Mouse (Mus musculus) stomach, embryonic 16.5 days (tissue): ENCODE measurements around the gene Gm16429. TPM values are rescaled to one million over a fixed set of nuclear protein-coding genes. Genes with fewer than 3 reads are reported as not detected.
"Not testable (repeated sequence)": the region's sequence is repeated elsewhere in the genome, so short reads cannot be mapped to it uniquely, and the experiment has no call there.

Source experiments
- ATAC-seq: fragments of 200-750 bp; cut with Nextera tagmentation; 2 replicates; pipeline ENCODE4 v1.8.0; 2017; ENCODE audit warnings: moderate number of reproducible peaks, moderate TSS enrichment; ENCODE audit not compliant: insufficient read depth, low FRiP score
- H3K27ac ChIP-seq: fragments of 300-500 bp; sonication (generic); 2 replicates; pipeline ENCODE4 v1.5.1; 2014; ENCODE audit warnings: low read length
- H3K27me3 ChIP-seq: fragments of 300-500 bp; sonication (generic); 2 replicates; pipeline ENCODE4 v1.6.1; 2014; ENCODE audit warnings: low read length, control low read depth, mixed read lengths; ENCODE audit not compliant: control insufficient read depth, insufficient read depth
- H3K36me3 ChIP-seq: fragments of 300-500 bp; sonication (generic); 2 replicates; pipeline ENCODE4 v1.6.1; 2014; ENCODE audit warnings: low read length; ENCODE audit not compliant: control insufficient read depth, insufficient read depth
- H3K4me1 ChIP-seq: fragments of 300-500 bp; sonication (generic); 2 replicates; pipeline ENCODE4 v1.6.1; 2014; ENCODE audit warnings: low read length, control low read depth, mixed read lengths; ENCODE audit not compliant: control insufficient read depth, insufficient read depth
- H3K4me2 ChIP-seq: fragments of 300-500 bp; sonication (generic); 2 replicates; pipeline ENCODE4 v1.6.1; 2014; ENCODE audit warnings: low read depth, low read length, mixed read lengths
- H3K4me3 ChIP-seq: fragments of 300-500 bp; sonication (generic); replicated peaks from 2 replicates; pipeline ENCODE4 v1.5.1; 2014; ENCODE audit warnings: mild to moderate bottlenecking, low read length
- H3K9ac ChIP-seq: fragments of 300-500 bp; sonication (generic); 2 replicates; pipeline ENCODE4 v1.6.1; 2014; ENCODE audit warnings: low read length
- H3K9me3 ChIP-seq: fragments of 300-500 bp; sonication (generic); replicated peaks from 2 replicates; pipeline ENCODE4 v1.6.1; 2016; ENCODE audit warnings: low read length, control low read depth; ENCODE audit not compliant: control insufficient read depth
- WGBS: fragments of 180-500 bp; shearing (Covaris S2); extraction: QIAGEN DNeasy Blood & Tissue Kit; methylation state at CpG from one replicate; pipeline ENCODE4 v1.1.7; 2014; 5-methylcytosine and 5-hydroxymethylcytosine counted together
- polyA plus RNA-seq: library from polyadenylated mRNA; unstranded; fragments of >200 nt; fragmentation: Nextera tagmentation; extraction: Ambion mirVana; gene quantifications from 2 replicates; pipeline ENCODE4 v1.2.1, GENCODE M21; 2015

Gm16429 gene
- polyA plus RNA-seq: not detected in 2 replicates

- H3K9me3 ChIP-seq, H3K36me3 ChIP-seq, H3K27me3 ChIP-seq, H3K9ac ChIP-seq, H3K4me1 ChIP-seq, ATAC-seq, H3K4me3 ChIP-seq, H3K27ac ChIP-seq, H3K4me2 ChIP-seq: not testable (repeated sequence)
- no CpG with 5 or more reads among the region's 1 CpGs for WGBS
These were observed at the start of gene Gm16429 for GRCm38 (mm10) chr5:93928952-93929351. Gene Gm16429, minus strand, starts transcription at chr5:93929052.

Other genes with a start within 250 kb of the Gm16429 start
- not detected in 2 replicates for gene Gm7792, start 85.3 kb downstream of the Gm16429 start, polyA plus RNA-seq
- gene BC061212, start 141.5 kb upstream of the Gm16429 start, polyA plus RNA-seq: not detected in 2 replicates
- not detected in 2 replicates for gene Gm6351, start 147.3 kb upstream of the Gm16429 start, polyA plus RNA-seq